Mouse (Mus musculus) frontal cortex, adult 2 months (tissue): Measurements from ENCODE around the gene Zfp467. TPM values are rescaled to one million over a fixed set of nuclear protein-coding genes. Genes with fewer than 3 reads are reported as not detected.

Source experiments
- DNase-seq, 2 experiments: peaks; one replicate each; pipeline ENCODE4 v3.0.0; 2022; ENCODE audit warnings: low spot score in 1 of 2; ENCODE audit errors: extremely low spot score in 1 of 2
- polyA plus RNA-seq: library from polyadenylated mRNA; depleted of rRNA; stranded (reverse); fragments of >200 nt; gene quantifications from 2 replicates; pipeline ENCODE4 v1.2.3, GENCODE M21; 2012; rRNA removed

Zfp467 gene
- polyA plus RNA-seq, result 40.7 and 41.4 TPM in 2 replicates

DNA sequence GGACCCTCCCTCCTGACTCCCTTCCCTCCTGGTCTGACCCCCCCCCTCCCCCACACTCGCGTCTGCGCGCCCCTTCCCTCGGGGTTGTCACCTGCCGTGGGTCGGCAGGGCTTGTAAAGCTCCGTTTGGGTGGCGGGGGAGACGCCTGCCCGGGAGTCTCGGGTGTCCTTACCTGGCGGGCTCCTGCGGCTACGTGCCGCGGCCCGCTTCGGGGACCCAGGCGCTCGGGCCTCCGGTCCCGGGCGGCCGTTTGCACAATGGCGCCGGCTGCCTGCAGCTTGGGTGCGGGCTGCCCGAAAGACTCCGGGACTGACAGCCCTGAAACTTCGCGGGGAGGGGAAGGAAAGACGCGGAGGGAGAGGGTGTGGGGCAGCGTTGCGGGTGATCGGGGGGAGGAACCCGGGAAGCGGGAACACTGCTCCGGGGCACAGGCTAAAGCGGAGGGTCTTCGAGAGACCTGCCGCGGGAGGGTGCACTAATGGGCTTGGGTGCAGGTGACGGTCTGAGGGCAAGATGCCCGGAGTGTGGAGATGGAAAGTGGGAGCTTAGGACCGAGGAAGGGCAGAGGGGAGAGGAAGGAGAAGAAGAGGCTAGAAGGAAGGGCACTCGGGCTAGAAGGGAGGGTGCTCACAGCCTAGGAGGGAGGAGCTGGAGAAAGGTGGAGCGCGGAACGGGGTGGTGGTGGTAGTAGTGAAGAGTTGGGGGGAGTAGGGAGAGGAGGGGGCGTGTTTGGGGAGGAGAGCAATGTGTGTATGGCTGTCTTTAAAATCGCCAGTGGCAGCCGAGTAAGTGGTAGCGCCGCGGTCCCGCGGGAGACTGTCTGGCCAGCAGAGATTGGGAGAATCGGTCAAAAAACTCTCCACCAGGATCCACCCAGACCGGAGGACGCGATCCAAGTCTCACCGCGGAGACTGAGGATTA lies at the start of gene Zfp467:
TSS of gene Zfp467 (minus strand) at position 645 of the 921 bp plus-strand sequence.
- DNase-seq, result peak in 1 of 2 experiments; percentile 52

DNA sequence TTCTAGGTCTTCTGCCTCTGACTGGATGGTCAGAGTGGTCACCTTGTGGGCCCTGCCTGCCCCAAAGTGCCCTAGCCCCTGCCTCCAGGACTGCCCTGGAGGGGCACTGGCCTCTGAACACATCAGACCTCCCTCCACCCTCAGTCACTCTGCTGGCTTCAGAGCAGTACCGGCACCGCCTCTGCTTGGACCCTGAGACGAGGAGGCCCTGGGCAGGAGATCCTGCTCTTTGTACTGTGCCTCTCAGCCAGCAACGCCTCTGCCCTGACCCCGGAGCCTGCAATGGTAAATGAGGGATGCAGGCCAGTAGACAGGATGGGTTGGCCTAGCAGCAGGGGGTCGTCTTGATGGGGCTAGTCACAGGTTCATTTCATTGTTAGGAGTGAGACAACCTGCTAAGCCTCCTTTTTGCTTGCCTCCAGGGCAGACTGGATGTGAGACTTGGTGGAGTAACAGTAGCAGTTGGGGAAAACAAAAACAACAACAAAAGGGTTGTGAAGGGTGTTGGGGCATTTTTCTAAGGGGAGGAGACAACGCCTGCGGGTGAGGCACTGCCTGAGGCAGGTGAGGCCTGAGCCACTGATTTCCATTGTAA lies 47.6 kb upstream of the Zfp467 start:
- no peak for DNase-seq

DNA sequence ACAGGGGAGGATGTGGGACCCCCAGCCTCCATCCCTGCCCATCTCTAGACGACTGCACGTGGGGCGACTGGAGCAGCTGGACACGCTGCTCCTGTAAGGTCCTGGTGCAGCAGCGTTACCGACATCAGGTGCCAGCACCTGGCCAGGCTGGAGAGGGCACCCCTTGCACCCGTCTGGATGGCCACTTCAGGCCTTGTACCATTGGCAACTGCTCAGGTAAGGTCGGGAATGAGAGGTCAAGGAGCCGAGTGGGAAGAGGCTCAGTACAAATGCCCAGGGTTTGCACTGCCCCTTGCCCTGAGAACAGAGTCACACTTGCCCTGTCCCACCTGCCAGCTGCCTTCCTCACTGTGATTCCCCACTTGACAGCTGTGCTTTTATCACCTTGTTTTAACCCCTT lies 45.7 kb upstream of the Zfp467 start:
- DNase-seq, result no peak

DNA sequence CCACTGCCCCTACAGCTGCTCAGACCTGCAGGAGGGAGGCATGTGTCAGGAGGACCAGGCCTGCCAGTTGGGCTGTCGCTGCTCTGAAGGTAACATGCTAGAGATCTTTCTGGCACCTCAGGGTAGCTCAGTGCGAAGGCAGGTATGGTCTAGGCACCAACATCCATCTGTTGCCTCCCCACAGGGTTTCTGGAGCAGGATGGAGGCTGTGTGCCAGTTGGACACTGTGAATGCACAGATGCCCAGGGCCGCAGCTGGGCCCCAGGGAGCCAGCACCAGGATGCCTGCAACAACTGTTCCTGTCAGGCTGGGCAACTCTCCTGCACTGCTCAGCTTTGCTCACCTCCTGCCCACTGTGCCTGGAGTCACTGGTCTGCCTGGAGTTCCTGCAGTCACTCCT lies 44.1 kb upstream of the Zfp467 start:
- no peak for DNase-seq

- no peak for DNase-seq
Observed at GRCm38 (mm10) chr6:48487747-48488725, 42.4 kb upstream of the Zfp467 start.

- DNase-seq, result no peak
Observed at GRCm38 (mm10) chr6:48482501-48482900, 36.9 kb upstream of the Zfp467 start.

- DNase-seq, result peak in 1 of 2 experiments; percentile 6
Observed at GRCm38 (mm10) chr6:48478446-48478845, 32.8 kb upstream of the Zfp467 start.

DNA sequence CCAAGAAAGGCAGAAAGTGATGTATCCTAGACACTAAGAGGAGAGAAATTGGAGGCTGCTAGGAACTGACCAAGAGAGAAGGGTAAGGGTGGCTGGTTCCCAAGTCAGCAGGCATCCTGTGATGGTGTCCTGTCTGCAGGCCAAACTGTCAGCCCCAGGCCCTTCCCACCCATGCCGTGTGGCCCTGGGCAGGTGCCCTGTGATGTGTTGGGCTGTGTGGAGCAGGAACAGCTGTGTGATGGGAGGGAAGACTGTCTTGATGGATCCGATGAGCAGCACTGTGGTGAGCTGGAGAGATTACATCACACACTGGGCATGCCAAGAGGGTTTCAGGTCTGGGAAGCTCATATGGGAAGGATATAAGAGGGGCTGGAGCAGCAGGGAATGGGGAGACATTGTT lies 25.1 kb upstream of the Zfp467 start:
- DNase-seq, result no peak

DNA sequence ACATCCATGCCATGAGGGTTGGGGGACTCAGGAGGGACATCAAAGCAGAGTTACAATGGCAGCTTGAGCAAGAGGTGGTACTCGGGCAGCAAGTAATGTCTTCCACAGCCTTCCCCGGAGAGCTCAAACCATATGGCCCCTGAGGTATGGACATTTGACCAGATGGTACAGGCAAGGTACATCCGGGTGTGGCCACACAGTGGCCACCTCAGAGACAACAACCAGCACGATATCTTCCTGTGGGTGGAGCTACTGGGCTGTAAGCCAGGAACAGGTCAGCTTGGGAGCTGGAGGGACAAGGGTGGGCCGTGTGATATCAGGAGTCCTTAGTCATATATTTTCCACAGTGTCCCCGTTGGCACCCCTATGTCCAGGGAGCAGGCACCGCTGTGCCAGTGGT lies 21.9 kb upstream of the Zfp467 start:
- no peak for DNase-seq

- DNase-seq, result no peak
Observed at GRCm38 (mm10) chr6:48466715-48467114, 21.1 kb upstream of the Zfp467 start.

GRCm38 (mm10) chr6:48464966-48465679 lies 19.5 kb upstream of the Zfp467 start:
- peak; percentile 40 to 57 for DNase-seq

DNA sequence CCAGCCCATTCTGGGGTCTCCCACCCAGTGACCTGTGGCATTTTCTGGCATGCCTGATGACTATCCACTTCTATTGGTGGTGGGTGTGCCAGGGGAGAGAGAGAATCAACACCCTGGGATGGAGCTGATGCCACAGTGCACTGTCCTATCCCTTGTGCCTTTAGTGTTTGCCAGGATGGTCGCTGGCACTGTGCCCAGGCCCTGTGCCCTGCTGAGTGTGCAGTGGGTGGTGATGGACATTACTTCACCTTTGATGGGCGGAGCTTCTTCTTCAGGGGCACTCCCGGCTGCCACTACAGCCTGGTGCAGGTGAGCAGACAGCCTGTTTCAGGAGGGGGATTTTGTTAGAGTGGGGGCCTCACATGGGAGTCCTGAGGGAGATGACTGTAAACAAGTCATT lies 7.1 kb upstream of the Zfp467 start:
- DNase-seq, result no peak

GRCm38 (mm10) chr6:48452151-48452550 lies 6.5 kb upstream of the Zfp467 start:
- DNase-seq, result no peak

DNA sequence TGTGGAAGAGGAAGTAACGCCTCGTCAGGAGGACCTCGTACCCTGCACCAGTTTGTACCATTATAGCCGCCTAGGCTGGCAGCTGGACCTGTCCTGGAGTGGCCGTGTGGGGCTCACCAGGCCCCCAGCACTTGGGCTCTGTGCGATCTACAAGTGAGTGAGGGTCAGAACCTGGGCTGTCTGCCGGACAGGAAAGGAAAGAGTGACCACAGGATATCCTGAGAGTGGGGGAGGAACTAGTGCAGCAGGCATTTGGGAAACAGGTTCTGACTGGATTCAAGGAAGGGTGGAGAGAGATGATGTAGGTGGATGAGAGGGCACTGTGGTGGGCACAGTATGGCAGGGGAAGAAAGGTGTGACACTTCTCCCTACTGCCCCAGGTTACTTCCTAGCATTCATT lies 2.9 kb upstream of the Zfp467 start:
- DNase-seq, result no peak

GRCm38 (mm10) chr6:48447929-48448328 lies 2.3 kb upstream of the Zfp467 start, which contains the start of gene Sspo:
Gene Sspo, plus strand, starts transcription at chr6:48448229.
- DNase-seq, result no peak

DNA sequence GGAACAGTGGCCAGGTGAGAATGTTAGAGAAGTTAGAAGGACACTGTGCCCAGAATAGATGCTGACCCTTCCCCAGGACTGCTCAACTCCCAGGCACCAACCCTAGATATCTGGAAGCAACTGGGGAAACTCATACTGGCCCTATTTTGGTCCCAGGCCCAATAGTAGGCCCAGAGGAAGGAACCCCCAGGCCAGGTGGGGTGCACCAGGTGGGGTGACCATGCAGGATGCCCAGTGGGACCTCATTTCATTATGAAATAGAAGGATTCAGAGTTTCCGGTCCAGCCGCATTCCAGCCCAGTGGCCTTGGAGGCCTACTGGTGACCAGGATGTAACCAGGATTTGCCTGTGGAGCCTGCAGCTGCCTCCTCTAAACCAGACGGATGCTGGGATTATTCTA lies 1.3 kb upstream of the Zfp467 start:
- no peak for DNase-seq

DNA sequence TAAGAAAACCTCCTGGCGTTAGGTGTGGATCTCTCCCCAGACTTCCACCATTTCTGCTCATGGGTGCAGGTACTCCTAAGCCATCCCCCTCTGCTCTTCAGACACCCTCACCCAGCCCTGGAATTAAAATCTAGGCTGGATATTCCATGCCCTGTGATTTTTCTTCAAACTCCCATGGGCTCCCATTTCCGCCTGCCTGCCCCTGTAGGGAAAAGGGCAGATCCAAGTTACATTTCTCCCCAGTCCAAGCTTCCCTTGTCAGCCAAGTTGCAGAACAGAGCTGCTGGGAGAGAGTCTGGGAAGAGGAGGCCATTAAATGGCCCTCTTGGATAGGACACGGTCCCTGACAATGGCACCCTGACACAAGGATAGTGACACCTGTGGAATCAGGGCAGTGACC lies 631 bp upstream of the Zfp467 start:
- no peak for DNase-seq

GRCm38 (mm10) chr6:48444310-48445180 lies 1.1 kb downstream of the Zfp467 start:
- DNase-seq, result peak; percentile 26 to 67
